In the genomic region with DNA sequence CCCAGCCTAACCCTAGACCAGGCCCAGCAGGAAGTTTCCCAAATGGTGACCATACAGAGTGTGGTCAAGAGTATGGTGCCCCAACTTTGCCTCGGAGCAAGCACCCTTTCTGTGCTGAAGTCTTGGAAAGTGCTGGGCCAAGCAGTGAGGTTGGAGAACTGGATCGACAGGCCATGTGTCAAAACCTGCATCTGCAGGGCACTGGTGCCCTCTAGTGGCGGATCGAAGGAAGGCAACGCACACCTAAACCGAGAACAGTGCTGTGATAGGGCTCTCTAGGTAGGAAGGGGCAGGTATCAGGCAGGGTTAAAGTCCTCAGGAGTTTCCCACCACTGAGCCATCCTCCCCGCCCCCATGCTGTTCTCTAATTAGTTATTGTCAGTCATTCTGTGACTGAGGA, we compare ENCODE assay signal across 8 mouse cellular contexts. TPM values are rescaled to one million over a fixed set of nuclear protein-coding genes. Genes with fewer than 3 reads are reported as not detected.
DNase-seq lines count a peak whose midpoint lies in the region; ATAC-seq and TF ChIP-seq lines count a peak whose summit lies in the region.

No protein-coding gene starts in this region.

- no peaks in the 10 kb centered on the region for H3K9me3 ChIP-seq in lung, postnatal 0 days (ENCODE audit: low read length)

- no peak overlapping the region for H3K4me3 ChIP-seq in embryonic fibroblast, embryonic 13.5 days (ENCODE audit: insufficient read depth, low read length)
- H3K4me3 ChIP-seq in lung, postnatal 0 days (ENCODE audit: low read depth, low read length) = no peak overlapping the region

- TF ChIP-seq POLR2A in embryonic fibroblast, embryonic 13.5 days (IDR thresholded peaks at IDR 0.05; ENCODE audit: low read depth, low read length) = no peak

- TF ChIP-seq EP300 in lung, postnatal 0 days (IDR thresholded peaks at IDR 0.05) = no peak

- TF ChIP-seq CTCF in embryonic fibroblast, embryonic 13.5 days (IDR thresholded peaks at IDR 0.05; ENCODE audit: borderline replicate concordance, insufficient read depth, low read length) = peak; percentile 100
- TF ChIP-seq CTCF in lung, postnatal 0 days (IDR thresholded peaks at IDR 0.05) = peak; percentile 100

- peak; percentile 49; the same call in 1 of the 2 replicates for ATAC-seq in lung, postnatal 0 days

- H3K4me2 ChIP-seq in lung, postnatal 0 days (replicated peaks; ENCODE audit: low read depth, low read length) = no peak overlapping the region

- 0 out of 2 replicates have a peak, but pooled peaks cover 4% of the 10 kb centered on the region for H3K27me3 ChIP-seq in lung, postnatal 0 days (replicated peaks; ENCODE audit: insufficient read depth, low read length)

- no peaks in the 10 kb centered on the region for H3K4me1 ChIP-seq in embryonic fibroblast, embryonic 13.5 days (ENCODE audit: control insufficient read depth, insufficient read depth, low read length)
- no peaks in the 10 kb centered on the region for H3K4me1 ChIP-seq in lung, postnatal 0 days (ENCODE audit: insufficient read depth, low read depth, low read length)

- H3K36me3 ChIP-seq in lung, postnatal 0 days (ENCODE audit: insufficient read depth, low read length) = no peaks in the 10 kb centered on the region

- H3K9ac ChIP-seq in lung, postnatal 0 days (replicated peaks; ENCODE audit: low read depth) = no peak overlapping the region

- DNase-seq in CD8-positive naive resting alpha-beta T cell, adult 2 months (ENCODE audit: low read depth in 2 of 2, low spot score in 2 of 2) = peak; percentile 33 to 58
- DNase-seq in brain, adult 2 months (ENCODE audit: low read depth, low spot score) = peak; percentile 83
- DNase-seq in heart, postnatal 4 days = peak; percentile 83
- peak; percentile 54 for DNase-seq in large intestine, adult 2 months (ENCODE audit: low read depth, low spot score)
- peak; percentile 71 for DNase-seq in lung, postnatal 0 days (ENCODE audit: low spot score)
- DNase-seq in ovary, postnatal 36 days (ENCODE audit: low spot score) = peak; percentile 68
- peak; percentile 37 to 69 for DNase-seq in thymus, postnatal 10 days (ENCODE audit: low spot score in 2 of 2)

- 1% methylated on average over 7 of the region's 7 CpGs for WGBS in large intestine, adult 2 months
- 3% methylated on average over 7 of the region's 7 CpGs for WGBS in lung, postnatal 0 days

- no peak overlapping the region for H3K27ac ChIP-seq in embryonic fibroblast, embryonic 13.5 days (ENCODE audit: insufficient read depth, low read length)
- no peak overlapping the region for H3K27ac ChIP-seq in lung, postnatal 0 days (ENCODE audit: low read length)

RNA-seq across cellular contexts. Expression of gene Prr5, which starts 37.9 kb away (rescaled TPM):
- polyA plus RNA-seq in embryonic fibroblast, embryonic 13.5 days (2011; ENCODE audit: insufficient read length, low read depth, missing spikeins) = 18.6 and 19.5 TPM in 2 replicates
- total RNA-seq in heart, postnatal 4 days (2021) = 10 to 100 TPM; 11.6 to 12.3 TPM
- 52.4 and 54.3 TPM in 2 replicates for polyA plus RNA-seq in large intestine, adult 2 months (2012; rRNA removed)
- polyA plus RNA-seq in lung, postnatal 0 days (2015; fragmentation: Nextera tagmentation; extraction: Ambion mirVana) = 8.8 and 9.2 TPM in 2 replicates
